Mouse (Mus musculus) layer of hippocampus, adult 8-10 months (tissue): ENCODE results near the gene Ap4m1. TPM values are rescaled to one million over a fixed set of nuclear protein-coding genes. Genes with fewer than 3 reads are reported as not detected.

Experiments used
- DNase-seq, 2 experiments: peaks; one replicate each; pipeline ENCODE4 v3.0.0; 2022; ENCODE audit warnings: low spot score in 2 of 2
- total RNA-seq, 4 experiments: library from RNA; stranded (reverse); gene quantifications; 2 replicates each; pipeline ENCODE4 v1.2.4; 2022

The Ap4m1 gene
- total RNA-seq = 10 to 100 TPM; 24.7 to 32.5 (median 28.9) TPM

DNA sequence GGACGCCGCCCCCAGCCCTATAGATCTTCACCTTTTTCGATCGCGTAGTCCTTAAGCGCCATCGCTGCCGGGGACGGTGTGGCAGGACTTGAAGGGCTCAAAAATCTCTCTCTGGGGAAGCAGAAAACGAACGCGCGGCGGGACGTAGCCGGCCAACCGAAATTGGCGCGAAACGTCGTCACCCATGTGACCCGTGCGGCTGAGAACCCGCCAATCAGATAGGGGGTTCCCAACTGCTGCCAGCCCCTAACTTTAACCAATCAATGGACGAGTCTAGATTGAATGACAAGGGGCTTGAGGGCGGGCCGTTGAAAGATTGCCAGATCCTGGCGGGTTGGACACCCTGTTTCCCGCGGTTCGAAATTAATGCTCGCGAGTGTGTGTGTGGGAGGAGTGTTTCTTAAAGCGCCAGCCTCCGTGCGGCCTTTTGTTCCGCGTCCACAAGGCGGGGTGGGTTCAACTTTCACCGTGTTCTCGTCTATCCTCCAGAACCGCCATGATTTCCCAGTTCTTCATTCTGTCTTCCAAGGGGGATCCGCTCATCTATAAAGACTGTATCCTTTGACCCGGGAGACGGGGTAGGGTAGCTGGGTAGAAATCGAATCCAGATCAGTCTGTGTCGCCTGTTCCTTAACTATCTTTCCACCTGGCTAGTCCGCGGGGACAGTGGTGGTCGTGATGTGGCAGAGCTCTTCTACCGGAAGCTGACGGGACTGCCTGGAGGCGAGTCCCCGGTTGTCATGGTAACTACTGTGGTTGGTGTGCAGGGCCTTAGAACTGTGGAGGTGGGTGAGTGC lies at the start of gene Ap4m1, which contains the start of gene Mcm7:
Ap4m1 (plus strand) TSS at position 308 of the 797 bp plus-strand sequence.
Mcm7 (minus strand) TSS at position 728 of the 797 bp plus-strand sequence.
- peak; percentile 98 for DNase-seq

DNA sequence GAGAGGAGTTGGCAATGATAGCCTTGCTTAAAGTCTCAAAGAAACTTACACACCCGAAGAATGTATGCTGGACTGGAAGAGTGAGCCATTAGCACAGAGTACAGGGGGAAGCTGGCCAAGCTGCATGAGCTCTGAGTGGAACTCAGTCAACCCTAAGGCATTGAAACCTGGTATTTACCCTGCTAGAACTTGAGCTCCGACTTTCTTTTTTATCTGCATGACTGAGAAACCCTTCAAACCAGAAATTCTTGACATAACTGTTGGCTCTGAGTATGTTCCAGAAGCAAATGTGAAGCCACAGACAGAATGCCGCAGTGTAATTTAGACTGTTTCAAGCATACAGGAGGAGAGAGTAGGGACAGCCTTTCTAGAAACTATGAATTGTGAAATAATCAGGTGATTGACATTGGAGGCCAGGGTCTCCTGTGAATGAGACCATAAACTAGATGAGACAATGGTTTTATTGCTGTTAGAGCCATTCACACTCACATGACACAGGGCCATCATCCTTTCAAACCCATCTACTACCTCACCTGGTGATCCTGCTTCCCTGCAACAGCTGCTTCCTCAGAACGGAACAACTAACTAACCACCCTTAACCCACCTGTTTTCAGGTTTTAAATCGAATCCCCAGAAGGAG lies 39.3 kb upstream of the Ap4m1 start:
- DNase-seq = no peak

DNA sequence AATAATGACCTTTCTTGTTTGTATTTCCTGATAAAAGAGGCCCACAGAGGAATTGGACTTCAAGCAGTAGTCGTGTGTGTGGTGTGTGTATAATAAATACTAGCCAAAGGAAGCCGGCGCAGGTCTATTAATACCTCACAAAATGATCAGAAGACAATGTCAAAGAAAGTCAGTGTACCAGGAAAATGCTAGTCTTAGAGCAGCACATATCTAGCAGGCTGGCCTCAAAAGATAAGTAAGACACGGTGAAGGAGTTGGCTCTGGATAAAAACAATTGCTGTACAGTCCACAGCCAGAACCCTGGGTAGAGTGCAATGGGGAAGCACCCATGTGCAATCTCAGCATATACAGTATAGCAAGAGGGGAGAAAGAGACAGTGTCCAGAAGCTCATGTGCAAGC lies 34.5 kb upstream of the Ap4m1 start:
- no peak for DNase-seq

DNA sequence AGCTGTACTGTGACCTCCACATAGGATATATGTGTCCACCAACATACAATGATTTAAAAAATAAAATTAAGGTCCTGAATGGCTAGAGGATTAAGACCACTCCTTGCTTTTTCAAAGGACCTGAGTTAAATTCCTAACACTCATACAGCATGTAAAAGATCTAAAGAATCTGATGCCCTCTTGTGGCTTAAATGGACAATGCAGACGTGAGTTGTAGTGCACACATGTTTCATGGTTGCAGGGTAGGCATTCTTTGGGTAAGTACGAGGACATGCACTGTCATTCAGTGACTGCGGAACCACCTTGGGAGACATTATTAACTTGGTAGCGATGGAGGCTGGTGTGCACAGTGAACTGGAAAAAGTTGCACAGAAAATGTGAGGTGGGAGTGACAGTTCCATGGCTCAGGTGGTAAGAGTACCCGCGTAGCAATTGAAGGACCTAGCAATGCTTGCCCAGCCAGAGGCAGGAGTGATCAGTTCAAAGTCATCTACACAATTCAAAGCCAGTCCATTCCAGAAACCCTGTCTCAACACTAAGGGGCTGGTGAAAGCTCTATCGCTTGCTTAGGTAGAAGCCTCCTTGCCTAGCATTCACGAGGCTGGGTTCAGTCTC lies 33.8 kb upstream of the Ap4m1 start:
- DNase-seq = no peak

DNA sequence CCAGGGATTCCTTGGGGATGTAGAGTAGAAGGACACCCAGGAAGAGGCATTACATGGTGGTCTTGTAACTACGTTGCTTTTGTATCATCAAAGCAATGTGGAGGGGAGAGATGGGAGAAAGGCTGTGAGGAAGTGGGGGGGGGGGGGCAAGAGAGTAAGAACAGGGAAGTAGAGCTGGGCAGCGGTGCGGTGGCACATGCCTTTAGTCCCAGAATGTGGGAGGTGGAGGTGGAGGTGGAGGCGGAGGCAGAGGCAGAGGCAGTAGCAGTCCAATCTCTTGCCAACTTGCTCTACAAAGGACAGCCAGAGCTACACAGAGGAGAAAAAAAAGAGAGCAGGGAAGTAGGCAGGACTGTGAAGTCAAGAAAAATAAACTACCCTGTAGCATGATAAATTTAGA lies 33.2 kb upstream of the Ap4m1 start:
- DNase-seq = no peak

DNA sequence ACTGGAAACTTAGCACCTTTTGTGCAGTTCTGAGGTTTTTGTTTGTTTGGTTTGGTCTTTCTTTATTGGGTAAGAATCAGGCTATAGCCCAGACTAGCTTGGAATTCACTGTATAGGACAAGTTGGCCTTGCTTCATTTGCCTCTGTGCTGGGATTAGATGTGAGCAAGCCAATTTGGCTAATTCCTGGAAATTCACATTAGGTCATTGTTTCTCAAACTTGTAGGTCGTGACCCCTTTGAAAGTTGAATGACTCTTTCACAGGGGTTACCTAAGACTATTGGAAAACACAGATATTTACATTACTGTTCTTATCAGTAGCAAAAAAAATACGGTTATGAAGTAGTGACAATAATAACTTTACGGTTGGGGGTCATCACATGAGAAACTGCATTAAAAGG lies 17.4 kb upstream of the Ap4m1 start:
- DNase-seq = no peak

DNA sequence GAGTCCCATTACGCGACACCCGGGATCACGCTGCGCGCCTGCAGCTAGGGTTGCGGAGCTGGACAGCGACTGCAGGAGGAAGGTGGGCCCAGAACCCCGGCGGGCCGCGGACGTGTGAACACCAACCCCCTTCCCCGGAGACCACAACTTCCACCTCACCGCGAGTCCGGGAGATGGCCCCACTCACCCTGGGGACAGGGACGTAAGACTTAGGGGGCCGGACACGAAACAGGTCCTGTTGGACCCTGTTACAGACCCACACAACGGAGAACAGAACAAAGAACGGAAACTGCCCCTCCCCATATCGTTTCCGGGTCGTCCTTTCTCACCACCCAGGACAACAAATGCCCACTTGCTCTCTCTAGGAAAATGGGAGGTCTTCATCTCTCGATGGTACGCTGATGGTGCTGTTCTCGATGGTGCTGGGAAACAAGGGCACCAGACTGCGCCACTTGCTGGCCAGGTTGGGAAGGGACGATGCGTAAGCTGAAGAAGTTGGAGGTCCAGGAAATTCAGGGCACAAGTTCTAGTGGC lies 16.3 kb upstream of the Ap4m1 start, which contains the start of gene Zfp113:
Zfp113 (minus strand) TSS at position 302 of the 534 bp plus-strand sequence.
- DNase-seq = peak; percentile 89

DNA sequence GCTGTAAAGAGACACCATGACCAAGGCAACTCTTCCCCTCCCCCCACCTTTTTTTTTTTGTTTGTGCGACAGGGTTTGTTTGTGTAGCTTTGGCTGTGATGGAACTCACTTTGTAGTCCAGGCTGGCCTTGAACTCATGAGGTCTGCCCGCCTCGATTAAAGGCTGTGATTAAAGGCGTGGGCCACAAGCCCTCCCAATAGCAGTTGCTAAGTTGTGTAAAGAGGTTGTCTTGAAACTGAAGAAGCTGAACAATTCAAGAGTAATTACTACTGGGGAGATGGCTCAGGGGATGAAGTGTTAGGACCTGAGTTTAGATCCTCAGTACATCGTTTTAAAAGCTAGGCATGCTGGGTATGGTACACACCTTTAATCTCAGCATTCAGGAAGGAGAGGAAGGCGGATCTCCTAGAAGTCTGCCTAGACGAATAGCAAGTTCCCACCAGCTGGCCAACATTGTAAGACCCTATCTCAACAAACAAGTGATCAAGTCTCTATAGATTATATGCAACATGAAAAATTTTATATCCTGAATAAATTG lies 11.5 kb upstream of the Ap4m1 start:
- no peak for DNase-seq

DNA sequence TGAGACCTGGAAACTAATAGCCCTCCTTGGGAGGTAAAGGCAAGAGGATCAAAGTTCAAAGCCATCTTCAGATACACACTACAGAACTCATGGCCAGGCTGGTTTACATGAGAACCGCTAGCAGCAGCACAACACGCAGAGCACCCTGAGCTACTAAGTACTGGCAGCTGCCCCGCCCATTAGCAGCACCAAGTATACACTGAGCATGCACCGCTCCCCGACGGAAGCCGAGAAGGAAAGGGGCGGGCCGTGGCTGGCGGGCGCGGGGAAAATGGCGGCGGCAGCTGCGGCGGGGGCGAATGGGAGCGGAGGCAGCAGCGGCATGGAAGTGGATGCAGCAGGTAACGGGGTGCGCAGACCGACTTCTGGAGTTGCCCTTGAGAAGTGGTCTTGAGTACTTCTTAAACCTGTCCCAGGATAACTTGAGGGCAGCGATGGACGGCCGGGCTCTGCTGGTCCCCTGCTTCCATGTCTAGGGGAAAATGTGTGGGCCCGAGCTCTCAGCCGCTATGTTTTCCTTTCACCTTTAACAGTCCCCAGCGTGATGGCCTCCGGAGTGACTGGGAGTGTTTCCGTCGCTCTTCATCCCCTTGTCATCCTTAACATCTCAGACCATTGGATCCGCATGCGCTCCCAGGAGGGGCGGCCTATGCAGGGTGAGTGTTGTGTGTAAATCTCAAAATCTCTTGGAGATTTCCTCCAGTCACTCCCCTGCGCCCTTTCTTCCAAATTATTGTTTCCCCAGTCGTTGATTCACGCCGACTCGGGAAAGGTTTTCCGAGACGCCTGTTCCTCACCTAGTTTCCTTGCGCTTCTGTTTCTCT lies 10.7 kb upstream of the Ap4m1 start, which contains the start of gene Cops6:
Cops6 (plus strand) TSS at position 230 of the 824 bp plus-strand sequence.
- peak; percentile 90 to 93 for DNase-seq

DNA sequence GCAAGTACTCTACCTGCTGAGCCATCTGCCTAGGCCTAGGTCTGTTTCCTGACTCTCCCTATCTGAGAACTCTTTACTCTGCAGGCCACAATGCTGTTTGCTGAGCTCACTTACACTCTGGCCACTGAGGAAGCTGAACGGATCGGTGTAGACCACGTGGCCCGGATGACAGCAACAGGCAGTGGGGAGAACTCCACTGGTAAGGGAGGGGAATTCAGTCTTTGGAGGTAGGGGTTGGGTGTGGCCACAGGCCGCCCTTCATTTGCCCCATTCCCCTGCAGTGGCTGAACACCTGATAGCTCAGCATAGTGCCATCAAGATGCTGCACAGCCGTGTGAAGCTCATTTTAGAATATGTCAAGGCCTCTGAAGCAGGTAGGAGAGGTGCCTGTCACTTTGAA lies 8.8 kb upstream of the Ap4m1 start:
- no peak for DNase-seq

DNA sequence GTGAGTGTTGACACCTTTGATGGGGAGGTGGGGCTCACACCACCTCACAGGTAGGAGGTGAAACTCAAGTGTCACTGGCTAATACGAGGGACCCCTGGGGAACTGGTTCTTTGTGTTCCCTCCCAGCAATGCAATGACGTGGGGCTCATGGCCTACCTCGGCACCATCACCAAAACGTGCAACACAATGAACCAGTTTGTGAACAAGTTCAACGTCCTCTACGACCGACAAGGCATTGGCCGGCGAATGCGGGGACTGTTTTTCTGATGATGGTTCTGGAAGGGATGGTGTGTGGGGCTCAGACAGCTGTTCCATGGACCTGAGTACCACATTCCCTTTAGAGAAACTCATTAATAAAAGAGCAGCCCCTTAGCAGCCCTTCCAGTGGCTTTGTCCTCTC lies 8.2 kb upstream of the Ap4m1 start:
- no peak for DNase-seq

DNA sequence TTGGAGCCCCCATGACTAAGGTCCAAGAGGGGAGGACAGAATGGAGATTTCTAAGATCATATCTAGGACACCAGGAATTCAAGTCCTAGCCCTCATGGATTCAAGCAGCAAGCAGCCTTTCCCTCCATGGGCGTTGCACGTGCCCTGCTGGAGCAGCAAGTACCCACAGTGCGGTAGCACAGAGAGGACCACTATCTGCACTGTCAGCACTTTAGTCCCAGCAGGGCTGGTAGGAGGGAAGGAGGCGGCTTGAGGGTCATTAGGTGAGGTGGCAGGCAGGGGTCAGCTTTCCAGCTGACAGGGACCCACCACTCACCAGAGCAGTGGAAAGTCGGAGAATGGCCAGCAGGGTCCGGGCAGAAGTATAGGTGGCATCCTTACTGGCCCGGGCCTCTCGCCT lies 6.2 kb upstream of the Ap4m1 start:
- no peak for DNase-seq

DNA sequence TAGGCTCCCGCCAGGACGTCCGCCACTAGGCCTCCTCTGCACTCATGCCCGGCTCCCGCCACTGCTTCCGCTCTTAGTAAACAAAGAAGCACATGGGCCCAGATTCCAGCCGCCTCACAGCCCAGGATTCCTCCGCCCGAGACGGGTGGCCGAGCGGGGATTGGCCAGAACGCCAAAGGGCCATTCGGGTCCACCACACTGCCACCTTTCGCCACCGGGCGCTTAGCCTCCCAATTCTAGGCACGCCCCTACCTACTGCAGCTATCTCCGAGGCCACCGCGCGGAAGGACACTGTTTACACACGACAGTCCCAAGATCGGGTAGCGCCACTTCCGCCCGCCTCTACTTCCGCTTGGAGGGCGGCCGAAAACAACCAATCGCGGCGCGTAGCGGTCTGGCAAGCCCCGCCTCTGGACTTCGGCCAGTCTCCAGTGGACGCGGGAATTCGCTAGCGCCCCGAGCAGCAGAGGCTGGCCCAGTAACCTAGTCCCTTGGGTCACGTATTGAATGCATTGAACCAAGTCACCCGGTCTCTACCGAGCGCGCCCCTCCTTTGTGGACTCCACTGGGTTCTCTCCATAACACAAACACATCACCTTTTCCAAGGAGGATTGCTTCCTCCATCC lies 753 bp upstream of the Ap4m1 start:
- DNase-seq = peak; percentile 90 to 95

DNA sequence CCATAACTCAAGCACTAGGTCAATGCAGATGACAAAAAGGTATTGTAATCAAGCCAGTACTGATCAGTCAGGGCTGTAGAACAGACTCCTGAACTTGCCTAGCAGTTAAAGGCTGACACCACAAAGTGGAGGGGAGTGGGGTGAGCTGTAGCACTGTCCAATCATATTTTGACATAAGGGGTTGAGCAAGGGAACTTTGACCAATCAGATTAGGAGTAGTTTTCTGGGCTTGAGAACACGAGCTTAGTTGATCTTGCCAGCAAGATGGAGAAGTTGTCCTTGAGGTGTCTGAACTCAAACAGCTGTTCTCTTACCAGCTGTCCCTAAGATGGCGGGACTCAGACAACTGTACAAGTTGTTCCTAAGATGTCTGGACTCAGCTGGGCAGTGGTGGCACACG lies 1.4 kb downstream of the Ap4m1 start:
- DNase-seq = no peak

DNA sequence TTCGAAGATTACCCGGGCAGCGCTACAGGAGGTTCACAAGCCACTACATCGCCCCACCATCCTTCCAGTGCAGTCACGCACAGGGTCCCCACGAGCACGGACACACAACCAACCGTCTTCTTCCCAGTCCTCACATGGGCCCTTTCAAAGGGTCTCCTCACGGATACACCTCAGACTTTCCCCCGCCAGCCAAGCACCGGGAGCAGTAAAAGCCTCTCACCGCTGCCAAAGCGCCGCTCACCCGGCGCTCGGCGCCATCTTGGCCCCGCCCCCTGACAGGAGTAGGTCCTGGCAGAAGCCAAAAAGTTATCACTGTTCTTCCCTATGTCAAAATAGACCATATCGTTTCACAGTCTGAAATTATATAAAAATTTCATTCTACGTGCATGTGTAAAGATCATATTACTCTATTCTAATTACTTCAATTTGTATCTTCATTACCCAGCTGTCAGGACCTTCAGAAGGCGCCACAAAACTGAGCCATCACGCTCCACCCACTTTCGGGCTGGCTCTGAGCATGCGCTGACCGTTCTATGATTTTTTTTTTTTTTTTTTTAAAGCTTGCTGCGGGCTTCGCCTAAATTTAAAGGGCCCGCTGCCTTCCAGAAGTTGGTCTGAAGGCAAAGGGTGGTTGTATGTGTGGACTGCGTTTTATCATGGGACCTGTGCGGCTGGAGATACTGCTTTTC lies 15.3 kb downstream of the Ap4m1 start, which contains the start of the genes Taf6 and Cnpy4:
Taf6 (minus strand) TSS at position 502 of the 689 bp plus-strand sequence.
Cnpy4 (plus strand) TSS at position 536 of the 689 bp plus-strand sequence.
- DNase-seq = peak; percentile 74 to 84

DNA sequence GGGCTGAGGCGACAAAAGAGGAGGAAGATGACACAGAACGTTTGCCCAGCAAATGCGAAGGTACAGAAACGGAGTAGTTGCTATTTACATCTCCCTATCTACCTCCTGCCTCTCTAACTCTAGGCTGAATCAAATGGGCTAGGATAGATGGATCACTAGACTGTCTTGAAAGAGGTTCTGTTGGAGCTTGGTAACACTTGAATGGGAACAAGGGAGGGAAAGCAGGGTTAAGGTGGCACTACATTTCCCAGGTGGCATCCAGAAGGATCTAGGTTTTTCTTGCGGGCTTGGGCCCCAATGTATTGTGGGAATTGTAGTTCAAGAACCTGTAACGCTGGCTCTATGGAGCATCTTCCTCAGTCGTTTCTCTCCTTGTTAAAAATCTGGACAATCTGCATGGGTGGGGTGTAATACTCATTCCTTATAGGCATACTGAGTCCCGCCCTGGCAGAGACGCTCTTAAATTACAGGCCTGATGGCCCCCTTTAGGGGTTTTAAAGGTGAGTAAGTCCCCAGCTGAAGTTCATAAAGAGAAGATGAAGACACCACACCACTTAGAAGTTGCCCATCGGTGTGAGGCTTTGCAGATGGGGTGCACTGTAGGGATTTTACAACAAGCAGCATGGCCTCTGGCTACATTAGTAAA lies 16.0 kb downstream of the Ap4m1 start:
- peak; percentile 75 to 76 for DNase-seq

DNA sequence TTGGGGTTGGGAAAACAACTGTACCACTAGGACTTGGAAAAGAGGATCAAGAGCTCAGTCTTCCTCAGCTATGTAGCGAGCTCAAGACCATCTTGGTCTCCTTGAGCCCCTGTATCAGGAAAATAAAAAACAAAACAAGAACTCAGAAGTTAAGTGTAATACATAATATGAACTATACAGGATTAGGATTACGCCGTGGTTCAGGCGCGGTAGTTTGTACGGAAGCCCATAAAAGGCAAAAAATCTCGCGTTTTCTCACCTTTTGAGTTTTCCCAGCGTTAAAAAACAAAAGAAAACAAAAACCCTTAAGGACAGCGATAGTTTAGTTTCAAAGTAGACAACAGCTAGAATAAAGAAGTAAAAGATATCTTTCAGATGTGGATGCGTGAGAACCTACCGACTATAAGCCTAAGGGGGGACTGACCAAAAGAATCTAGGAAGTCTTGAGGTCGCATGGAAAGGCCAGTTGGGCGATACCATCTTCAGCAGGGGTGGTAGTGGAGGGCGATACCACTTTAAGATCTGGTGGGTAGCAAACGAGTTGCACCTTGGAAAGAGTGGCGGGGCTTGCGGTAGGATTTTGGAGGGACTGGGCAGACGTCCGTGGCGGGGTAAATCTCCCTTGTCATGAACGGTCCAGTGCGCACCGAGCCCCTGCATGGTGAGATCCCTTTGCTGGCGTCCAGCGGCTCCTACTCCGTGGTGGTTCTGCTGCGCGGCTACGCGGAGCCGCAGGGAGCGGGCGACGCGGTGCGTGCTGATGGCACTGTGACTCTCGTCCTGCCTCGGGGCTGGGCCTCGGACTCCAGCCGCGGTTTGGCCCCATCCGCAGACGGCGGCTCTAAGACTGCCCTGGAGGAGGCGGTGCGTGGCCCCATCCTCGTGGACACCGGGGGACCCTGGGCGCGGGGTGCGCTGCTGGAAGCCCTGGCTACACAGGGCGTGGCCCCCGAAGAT lies 22.2 kb downstream of the Ap4m1 start, which contains the start of gene Mblac1:
Mblac1 (plus strand) TSS at position 544 of the 957 bp plus-strand sequence.
- DNase-seq = peak; percentile 78 to 83
